Mouse (Mus musculus) CH12F3 (cell line): Measurements from ENCODE around the gene Eef1a2.
"Not testable (repeated sequence)": the region's sequence is repeated elsewhere in the genome, so short reads cannot be mapped to it uniquely, and the experiment has no call there.

Experiments used
- in situ Hi-C: fragments of 300-500 bp; cut with MboI; formaldehyde crosslinking; loops from 2 replicates; pipeline ENCODE4 v1.14.3; 2020; ENCODE audit warnings: low sequenced_read_pairs

Gene Eef1a2

DNA sequence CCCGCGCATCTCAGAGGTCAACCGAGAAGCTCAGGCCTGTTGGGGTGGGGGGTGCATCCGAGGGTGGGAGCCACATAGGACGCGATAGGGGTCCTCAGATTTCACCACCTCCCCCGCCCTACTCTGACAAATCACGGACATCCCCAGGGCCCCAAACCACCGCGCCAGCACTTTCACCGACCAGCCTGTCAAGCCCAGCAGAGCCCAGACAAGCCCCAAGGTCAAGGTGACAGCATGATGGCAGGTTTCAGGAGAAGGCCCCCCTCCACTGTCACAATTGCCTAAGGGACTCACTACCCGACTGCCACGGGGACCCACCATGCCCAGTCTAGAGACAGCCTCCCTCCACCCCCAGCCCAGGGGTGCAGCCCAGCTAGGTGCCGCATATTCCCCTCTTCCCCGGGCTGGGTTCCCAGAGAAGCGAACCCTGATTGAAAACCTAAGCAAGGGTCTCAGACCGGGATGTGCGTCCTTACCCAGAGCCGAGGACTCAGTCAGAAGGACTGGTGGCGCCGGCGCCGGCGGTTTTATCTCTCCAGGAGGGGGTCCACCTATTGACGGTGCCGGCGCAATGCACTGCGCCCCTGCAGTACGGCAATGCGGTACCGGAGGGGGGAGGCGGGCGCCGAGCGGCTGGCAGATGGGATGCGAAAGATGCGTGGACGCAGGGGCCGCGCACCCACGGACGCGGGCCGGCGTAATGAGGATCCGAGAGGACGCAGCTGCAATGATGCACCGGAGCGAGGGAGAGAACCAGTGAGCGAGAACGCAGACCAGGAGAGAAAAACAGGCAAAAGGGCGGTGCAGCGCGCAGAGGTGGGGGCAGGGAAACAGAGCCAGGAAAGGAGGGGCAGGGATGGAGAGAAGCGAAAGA, at the start of gene Eef1a2:
Gene Eef1a2 (minus strand): TSS at position 767 of the 874 bp plus-strand sequence.
- in situ Hi-C loops, result no loop called here

DNA sequence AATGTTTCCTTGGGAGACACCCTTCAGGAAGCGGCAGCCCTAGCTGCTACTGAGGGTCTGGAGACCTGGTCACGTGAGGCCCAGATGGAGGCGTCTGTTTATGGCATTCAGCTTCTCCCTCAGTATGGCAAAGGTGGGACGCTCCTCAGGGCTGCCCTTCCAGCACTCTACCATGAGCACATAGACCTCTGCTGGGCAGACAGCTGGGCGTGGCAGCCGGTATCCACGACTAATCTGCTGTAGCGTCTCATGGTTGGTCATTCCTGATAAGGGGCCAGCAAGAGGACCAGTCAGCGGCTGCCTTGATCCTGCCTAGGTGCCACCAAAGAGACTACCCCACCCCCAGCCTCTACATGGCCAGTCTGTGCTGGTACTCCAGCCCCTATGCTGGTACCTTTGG, 49.3 kb upstream of the Eef1a2 start:
- in situ Hi-C loops, result no loop called here

DNA sequence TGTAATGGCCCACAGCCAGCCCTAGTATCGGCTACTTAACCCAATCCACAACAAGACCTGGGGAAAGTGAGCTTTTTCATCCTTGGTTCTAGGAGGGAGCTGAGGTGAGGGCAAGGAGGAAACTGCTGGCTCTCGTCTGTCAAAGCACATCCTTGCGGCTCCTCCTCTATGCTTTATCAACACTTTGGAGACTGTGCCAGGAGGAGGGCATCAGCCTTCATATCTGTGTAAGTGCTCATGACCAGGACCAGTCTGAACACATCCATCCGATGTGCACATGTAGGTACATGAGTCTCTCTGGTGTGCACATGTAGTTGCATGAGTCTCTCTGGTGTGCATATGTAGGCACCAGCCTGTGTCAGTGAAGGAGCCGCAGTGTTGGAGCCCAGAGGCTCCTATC, 48.9 kb upstream of the Eef1a2 start:
- in situ Hi-C loops, result no loop called here

DNA sequence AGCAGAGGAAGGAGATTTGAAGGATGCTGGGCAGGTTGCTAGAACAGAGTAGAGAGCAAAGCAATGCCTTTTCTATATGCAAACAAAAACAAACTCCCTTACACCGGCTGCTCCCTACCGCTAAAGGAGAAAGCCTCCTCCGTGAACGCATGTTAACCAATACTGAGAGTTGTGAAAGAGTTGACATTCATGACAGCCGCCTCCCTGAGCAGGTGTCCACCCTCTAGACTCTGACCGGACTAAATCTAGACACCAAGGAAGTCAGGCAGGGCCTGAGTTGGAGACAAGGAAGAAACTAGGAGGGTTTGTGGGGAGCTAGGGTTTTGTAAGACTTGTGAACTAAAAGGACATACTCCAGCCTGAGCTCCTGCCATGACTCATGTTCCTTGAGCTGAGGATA, 46.1 kb upstream of the Eef1a2 start:
- in situ Hi-C loops, result no loop called here

DNA sequence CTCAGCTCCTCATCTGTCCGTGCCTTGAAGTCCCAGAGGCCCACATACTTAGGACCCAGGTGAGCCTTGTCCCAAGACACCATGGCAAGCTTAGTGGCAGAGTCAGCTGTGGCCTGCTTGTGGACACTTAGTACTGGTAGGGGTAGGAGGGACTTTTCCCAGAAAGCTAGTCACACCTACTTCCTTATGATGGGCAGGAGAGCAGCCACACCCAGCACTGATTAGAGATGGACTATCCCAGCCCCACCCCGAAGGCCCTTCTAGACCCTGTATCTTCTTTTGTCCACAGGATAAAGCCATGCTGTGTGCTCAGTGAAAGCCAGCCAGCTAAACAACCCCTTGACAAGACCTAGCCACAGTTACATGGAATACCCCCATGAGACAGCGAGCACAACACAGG, 45.6 kb upstream of the Eef1a2 start, which contains the start of gene Ptk6:
Gene Ptk6 (minus strand): TSS at position 368 of the 400 bp plus-strand sequence.
- in situ Hi-C loops, result no loop called here

DNA sequence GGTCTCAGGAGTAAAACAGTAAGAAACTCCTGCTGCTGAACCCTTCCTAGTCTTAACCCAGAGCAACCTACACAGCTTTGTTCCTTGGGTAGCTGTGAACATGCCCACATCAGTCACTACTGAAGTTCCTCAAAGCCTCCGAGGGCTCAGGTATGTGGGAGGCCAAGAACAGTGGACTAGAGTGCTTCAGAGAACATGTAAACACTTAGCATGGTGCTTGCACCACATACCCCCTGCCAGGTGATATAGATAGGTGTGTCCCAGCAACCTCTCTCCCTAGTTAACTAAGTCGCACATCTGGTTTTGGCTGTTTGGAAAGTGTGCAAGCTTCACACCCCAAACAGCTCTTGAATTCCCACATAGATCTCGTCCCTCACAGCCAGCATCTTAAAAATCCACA, 44.8 kb upstream of the Eef1a2 start:
- in situ Hi-C loops, result no loop called here

DNA sequence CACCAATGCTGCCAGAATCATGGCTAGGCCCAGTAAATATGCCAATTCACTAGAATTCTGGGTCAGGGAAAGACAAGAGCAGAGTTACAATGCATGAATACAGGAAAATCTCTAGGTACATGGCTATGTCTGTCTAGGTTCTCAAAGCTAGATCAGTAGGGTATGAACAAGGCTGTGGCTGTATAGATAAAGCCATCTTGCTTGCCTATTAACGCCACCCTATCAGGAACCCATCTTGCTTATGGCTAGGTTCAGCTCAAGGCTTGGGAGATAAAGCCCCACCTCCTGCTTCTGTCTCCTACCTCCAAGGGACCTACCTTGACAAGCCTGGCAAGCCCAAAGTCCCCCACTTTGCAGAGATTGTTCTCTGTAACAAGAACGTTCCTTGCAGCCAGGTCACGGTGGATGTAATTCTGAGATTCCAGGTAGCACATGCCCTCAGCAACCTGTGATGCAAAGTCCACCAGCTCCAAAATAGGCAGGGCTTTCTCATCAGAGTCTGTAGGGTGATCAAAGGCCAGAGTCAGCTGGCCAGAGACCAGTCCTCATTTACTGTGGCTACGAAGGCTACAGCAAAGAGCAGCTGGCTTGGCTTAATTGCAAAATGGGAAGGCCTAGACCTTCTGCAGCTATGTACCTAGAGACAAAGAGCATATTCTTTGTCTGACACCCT, 40.0 kb upstream of the Eef1a2 start:
- in situ Hi-C loops, result no loop called here

DNA sequence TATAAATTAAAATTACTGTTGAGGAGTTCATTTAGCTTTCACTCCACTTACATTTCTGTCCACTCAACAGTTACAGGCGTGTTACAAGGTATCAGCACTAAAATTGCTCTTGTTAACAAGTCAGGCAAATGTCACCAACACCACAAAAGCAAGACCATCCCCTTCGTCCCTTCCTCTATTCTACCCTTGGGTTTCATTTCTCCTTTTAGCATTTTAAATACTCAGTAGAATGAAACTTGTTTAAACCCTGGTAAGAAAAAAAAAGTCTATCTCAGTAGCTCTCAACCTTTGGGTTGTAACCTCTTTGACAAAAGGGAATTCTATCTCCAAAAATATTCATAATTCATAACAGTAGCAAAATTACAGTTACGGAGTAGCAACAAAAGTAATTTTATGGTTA, 36.2 kb upstream of the Eef1a2 start:
- in situ Hi-C loops, result no loop called here

DNA sequence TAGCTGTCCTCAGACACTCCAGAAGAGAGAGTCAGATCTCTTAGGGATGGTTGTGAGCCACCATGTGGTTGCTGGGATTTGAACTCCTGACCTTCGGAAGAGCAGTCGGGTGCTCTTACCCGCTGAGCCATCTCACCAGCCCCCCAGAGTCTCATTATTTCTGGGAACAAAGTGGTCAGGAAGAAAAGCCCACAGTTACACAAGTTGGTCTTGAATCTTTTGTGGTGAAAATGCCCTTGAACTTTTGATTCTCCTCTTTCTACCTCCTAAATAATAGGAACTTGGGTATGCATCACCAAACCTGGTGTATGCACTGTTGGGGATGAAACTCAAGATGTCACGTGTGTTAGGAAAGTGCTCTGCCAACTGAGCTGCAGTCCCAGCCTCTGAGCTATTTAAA, 35.1 kb upstream of the Eef1a2 start:
- in situ Hi-C loops, result no loop called here

DNA sequence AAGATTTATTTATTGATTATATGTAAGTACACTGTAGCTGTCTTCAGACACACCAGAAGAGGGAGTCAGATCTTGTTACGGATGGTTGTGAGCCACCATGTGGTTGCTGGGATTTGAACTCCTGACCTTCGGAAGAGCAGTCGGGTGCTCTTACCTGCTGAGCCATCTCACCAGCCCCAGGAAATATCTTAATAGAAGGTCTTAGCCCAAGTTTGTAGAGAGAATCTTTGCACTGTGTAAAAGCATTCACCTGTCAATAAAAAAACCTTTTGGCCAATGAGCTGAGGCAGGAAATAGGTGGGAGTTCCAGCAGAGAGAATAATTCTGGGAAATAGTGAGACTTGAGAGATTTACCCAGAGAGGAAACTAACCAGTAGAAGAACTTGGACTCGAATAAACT, 34.6 kb upstream of the Eef1a2 start:
- in situ Hi-C loops, result not testable (repeated sequence)

DNA sequence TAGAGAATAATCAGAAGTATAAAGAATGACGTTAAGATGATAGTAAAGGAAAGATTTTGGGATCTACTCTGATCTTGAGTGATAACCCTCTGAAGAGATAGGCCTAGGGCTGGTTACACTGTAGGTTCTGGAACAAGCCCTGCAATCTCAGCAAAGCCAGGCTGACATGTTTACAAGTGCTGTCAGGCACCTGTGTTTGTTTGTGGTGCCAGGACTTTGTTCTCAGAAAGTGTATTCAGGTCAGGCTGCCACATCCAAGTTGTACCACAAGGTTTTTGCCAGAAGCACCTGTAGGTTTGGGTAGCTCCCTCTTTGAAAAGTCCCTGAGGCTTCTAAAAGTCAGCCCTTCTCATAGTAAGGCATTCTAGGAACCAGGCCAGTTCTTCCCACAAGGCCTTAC, 32.5 kb upstream of the Eef1a2 start:
- in situ Hi-C loops, result loop anchor here (10.0 kb wide), 1 partner anchor 145 kb away; no protein-coding TSS in a partner anchor

DNA sequence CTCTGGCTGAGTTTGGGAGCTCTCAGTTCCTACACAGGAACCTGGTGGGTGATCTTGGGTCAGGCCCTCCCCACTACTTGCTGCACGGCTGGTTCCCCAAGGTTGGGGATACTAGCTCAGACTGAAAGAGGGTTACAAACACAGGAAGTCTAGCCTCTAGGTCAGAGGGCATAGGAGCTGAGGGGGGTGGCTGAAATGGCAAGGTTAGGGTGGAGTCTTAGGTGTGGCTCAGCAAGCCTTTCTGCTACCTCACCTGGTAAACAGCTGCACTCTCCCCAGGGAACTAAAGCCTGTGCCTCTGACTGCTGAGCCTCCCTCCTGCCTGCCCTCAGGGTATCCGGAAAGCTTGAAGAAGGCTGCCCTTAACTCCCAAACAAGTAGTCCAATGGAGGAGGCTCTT, 31.9 kb upstream of the Eef1a2 start:
- in situ Hi-C loops, result loop anchor here (10.0 kb wide), 1 partner anchor 146 kb away; no protein-coding TSS in a partner anchor

DNA sequence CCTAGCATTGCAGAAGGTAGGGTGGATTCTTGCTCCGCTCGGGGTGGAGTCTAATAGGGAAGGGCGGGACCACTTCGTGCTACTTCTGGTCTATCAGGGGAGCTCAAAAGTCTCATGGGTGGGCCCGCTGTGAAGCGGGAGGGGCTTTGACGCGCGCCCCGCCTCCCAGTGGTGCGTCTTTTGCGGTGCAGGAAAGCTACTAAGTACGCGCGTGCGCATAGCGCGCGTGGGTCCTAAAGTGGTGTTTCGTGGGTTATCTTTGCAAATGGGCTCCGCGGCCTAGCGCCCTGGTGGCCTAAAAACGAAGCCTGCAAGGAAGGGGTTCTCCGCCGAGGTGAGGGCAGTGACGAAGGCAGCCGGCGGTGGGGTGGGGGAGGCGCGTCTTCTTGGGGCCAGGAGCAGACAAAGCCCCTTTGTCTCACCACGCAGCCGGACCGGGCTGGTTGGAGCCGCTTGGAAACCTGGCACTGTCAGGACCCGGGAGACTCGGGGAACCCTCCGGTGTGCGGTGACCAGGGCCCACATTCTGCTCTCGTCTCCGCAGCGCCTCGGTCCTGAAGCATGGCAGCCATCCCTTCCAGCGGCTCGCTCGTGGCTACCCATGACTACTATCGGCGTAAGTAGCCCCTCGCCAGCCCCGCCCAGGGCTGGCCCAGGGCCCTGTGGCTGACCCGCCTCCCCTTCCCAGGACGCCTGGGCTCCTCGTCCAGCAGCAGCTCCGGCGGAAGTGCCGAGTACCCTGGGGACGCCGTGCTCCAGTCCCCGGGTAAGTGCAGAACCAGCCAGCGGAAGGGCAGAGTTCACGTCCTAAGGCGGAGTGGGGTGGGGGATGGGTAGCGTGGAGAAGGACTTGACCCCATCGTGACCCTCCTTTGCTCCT, 30.5 kb upstream of the Eef1a2 start, which contains the start of gene Ppdpf:
Gene Ppdpf (plus strand): TSS at position 127 of the 880 bp plus-strand sequence.
- in situ Hi-C loops, result loop anchor here (10.0 kb wide), 1 partner anchor 147 kb away; no protein-coding TSS in a partner anchor

DNA sequence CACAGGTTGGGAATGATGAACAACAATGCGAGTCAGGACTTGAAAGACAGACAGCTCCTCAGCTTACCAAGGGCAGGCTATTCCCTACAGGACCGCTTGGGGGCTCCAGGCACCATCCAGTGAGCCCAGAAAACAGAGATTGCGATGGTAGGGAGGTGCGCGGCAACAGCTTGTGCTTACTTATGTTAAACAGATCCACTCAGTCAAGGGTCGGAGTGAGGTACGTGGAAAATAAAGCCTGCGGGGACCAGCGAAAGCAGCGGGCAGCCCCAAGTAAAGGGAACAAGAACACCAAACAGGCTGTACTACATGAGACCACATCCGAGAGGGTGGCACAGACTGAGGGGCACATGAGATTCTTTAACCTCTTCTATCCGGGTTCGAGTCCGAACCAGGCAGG, 29.8 kb upstream of the Eef1a2 start:
- in situ Hi-C loops, result loop anchor here (10.0 kb wide), 1 partner anchor 148 kb away; no protein-coding TSS in a partner anchor

DNA sequence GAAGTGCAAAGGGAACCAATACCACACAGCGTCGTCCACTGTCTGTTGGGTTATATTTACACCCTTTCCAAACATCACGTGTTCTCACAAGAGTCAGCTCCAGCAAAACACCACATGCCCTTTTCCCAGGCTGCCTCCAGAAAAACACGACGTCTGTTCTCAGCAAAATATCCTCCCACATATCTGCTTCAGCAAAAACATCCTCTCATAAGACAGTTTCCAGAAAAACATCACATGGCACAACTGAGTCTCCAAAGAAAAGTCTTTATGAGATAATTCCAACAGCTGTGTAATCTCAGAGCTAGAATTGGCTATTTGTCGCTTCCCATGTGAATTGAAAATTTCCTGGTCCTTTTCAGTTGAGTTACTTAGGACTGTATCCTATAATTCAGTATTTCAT, 24.1 kb upstream of the Eef1a2 start:
- in situ Hi-C loops, result loop anchor here (10.0 kb wide), 1 partner anchor 154 kb away; no protein-coding TSS in a partner anchor

DNA sequence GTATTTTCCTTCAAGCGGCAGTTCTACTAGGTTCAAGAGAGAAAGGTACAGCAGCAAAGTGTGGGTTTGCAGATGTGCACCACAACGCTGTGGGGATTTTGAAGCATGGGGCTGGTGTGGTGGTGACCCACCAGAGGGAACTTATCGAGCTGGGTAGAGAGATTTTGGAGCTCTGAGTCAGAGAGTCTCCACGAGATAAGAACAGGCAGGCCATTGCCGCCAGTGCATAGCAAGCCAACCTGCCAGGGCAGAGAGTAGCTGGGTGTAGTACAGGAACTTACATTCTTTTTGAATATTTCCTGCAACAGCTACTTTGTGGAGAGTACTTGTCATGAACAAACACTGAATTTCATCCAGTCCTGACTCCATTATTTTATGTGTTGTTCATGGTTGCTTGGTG, 21.7 kb upstream of the Eef1a2 start:
- in situ Hi-C loops, result no loop called here

DNA sequence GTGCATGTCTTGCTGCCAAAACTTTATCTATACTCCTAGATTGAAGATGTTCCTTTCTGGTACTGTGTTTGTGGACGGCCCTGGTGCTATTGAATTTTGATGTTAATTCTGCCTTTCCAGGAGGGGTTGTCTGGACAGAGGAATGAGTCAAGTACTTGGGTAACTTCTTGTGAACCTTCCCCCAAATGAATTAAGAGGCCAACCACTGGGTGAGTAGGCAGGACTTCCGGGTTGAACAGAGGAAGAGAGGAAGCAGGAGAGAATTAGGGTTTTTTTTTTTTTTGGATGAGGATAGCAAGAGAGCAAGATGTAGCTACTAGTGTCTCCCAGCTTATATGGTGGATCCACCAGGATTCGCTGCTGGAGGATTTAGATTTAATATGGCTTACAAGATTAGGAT, 21.2 kb upstream of the Eef1a2 start:
- in situ Hi-C loops, result no loop called here

DNA sequence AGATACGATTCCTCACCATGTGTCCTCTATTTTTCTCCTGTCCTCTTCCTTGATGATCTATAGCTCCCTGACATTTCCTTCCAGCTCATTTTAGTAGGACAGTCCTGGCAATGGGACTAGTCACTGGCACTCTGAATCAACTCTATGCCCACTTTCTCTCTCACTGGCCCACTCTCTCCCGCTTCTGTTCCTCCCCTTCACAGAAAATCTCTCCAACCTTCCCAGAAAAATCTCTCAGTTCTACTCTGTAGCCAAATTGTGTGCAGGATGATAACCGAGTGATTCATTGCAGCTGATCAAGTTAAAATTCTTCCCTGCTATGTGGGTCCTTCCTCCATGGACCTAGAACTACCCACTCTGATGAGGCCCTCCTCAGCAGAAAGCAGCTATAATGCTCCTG, 17.8 kb upstream of the Eef1a2 start:
- in situ Hi-C loops, result no loop called here

DNA sequence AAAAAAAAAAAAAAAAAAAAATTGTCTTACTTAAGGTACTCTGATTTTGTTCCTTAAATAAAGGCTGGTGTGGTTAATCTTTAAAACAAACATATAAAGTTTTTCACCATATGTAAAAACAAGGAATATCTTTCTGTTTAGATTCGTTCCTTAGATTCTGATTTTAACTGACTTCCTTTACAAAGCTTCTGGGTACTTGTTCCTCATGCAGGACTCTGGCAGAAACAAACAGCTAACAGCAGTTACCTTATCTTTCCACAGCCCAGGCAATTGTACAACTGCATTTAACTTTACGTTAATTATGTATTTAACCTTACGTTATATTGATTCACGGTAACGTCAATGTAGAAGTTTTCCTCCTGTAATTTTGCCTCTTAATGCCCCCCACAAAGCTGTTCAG, 9.7 kb upstream of the Eef1a2 start:
- in situ Hi-C loops, result no loop called here

DNA sequence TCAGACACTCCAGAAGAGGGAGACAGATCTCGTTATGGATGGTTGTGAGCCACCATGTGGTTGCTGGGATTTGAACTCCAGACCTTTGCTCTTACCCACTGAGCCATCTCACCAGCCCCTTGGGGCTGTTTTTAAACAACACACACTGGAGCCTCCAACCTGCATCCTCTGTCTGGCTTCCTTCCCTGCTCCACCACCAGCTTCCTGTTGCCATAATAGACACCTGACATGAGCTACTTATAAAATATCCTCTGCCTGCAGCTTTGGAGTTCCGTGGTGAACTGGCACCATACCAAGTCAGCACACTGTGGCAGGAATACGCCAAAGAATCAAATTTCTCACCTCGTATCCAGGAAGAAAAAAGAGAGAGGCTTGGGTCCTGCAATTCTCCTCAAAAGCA, 4.0 kb upstream of the Eef1a2 start:
- in situ Hi-C loops, result no loop called here

DNA sequence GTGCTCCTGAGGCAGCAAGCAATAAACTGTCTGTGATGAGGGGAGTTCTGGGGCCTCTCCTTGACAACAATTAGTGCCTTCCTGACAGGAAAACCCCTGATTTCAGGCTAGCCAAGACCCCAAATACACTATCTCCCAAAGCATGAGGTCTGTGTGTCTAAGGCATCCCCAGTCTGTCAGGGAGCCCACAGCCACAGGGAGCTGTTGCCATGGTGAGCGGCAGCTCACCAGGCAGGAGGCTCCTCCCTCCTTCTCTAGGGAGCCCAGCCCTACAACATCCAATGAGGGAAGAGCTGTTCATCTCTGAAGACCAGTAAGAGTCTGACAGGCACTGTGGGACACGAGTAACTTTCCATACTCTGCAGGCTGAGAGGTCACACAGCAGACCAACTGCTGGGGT, 3.0 kb upstream of the Eef1a2 start:
- in situ Hi-C loops, result no loop called here
